Mouse (Mus musculus) yolk sac, embryonic 10.5 days (tissue): ENCODE data around the gene Arl5b.
A peak's percentile ranks its signal among the peaks of the same experiment; 100 is the strongest.

Experiments
- DNase-seq: peaks from one replicate; pipeline ENCODE4 v3.0.0-alpha.2; 2017; ENCODE audit warnings: low spot score

Arl5b gene

DNA sequence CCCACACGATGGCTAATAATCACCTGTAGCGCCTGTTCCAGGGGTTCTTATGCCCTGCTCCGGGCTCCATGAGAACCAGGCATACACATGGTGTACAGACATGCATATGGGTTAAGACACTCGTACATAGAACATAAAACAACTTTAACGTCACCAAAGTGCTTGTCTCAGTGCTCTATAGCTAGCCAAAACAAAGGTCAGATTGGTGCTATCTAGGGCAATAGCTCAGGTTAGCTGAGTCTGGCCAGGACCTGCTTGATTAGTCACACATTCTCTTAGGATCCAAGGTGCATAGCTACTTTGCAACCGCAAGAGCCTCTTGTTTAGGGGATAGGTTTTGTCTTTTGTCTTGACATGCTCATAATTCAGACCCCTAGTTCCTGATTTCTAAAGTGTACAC is 63.5 kb downstream of the Arl5b start:
- peak; percentile 31 for DNase-seq

DNA sequence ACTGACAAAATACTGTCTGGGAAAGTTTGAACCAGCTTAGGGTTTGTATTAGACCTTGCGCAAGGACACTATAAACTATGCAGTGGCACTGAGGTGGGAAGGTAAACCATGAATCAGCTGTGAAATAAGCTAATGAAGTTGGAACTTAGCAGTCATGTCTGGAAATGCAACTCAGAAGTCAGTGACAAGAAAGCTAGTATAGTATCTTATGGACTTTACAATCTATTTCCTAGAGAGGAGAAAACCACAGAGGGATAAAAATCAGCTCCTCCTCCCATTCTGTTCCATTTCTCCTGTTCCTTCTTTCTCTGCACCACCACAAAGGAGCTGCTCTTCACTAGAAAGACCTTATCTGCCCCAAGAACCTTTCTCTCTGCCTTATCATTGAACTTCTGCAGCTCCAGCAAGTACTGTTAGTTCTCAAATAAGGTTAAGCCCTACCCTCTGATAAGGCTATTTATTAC is 72.1 kb downstream of the Arl5b start:
- no peak for DNase-seq
